Mouse (Mus musculus) CD4-positive naive resting alpha-beta T cell, adult 57 days (primary cell): ENCODE data around the gene St5. TPM values are rescaled to one million over a fixed set of nuclear protein-coding genes. Genes with fewer than 3 reads are reported as not detected.

Experiments
- total RNA-seq: library from RNA; stranded (reverse); gene quantifications from one replicate; pipeline ENCODE4 v1.2.4, GENCODE M21; 2023

St5 gene
- total RNA-seq = 2.2 TPM

DNA sequence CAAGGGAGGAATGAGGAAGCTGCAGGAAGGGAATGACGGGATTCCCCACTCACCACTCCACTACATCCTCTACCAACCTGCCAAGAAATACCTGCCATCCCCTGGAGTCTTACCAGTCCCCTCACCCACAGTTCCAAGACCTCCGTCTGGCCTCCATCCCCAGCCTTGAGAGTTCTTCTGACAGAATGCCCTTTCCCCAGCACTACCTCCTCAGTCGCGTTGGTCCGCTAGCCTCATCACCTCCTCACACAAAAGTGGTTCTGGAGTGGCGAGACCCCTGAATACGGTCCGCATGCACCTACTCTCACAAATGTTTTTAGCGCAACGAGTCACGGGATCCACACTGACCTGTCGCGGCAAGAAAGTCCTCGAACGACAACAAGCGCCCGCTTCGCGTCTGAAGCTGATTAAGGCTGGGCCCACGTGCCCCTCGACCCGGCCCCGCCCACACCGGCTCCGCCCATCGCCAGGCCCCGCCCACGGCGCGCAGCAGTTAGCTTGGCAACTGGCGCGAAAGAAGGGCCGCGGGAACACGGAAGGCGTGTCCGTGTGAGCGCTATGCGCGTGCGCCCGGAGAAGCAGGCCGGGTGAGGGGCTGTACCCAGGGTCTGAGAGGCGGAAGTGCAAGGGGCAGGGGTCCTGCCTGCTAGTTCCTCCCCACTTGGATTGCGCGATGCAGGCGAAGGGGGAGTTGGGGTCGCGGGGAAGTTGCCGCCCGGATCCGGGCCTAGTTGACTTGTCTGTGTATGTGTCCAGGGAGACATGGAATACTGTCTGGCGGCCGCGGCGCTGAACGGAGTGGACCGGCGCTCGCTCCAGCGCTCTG, at the start of gene St5, which contains the start of gene Akip1:
TSS of gene St5 (minus strand) at position 416 of the 826 bp plus-strand sequence.
TSS of gene Akip1 (plus strand) at position 501 of the 826 bp plus-strand sequence.

DNA sequence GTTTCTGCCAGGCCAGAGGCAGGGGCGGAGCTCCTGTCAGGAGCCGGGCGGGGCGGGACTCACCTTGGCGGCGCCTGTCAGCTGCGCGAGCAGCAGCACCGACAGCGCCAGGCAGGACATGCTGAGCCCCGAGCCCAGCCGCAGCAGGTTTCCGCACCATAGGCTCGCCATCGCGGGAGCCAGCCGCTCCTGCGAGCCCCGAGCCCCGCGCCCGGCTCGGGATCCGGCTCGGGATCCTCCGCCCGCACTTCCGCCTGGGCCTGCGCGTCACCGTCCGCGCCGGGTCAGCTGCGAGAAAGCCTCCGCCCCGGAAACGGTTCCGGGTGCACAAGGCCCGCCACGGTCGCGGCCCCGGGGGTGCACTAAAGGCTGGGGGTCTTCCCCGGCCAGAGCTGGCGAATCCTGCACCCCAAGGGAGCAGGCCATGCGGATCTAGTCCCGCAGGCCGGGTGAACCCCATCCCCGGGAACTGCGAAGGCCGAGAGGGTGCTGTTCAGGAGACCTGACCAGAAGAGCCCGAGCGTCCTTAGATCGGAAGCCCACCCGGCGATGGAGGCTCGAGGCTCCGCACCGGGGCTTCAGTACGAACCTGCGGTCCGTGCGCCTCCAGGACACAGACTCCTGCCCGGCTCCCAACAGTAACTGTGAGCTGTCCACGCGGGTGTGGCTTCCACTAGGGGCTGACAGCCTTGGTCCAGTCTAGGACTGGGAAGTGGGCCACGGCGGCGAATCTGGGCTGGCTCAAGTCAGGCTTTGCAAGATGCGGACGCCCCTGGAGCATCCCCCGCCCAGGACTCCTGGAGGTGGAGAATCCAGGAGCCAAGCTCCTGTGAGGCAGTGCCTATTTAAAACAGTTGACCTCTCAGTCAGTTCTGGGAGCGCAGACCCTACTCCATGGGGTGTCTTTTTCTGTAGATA, 48.9 kb upstream of the St5 start, which contains the start of gene Tmem9b:
TSS of gene Tmem9b (minus strand) at position 868 of the 918 bp plus-strand sequence.

DNA sequence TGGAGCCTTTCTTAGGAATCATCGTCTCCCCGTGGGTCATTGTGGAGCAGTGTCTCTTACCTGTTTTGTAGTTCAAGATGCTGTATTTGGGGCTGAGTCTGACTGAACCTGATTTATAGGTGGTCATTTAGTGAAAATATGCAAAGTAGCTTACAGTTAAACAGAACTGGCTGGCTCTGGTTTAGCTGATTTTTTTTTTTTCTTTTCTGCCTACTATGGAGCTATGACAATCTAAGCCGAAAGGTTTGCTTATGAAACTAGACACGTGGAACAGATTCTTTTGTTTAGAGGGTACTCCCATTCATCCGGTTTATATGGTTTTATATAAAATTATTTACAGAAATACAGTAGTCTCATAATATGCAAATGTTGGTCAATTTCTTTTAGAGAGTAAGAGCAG, 28.2 kb upstream of the St5 start, which contains the start of gene Ascl3:
TSS of gene Ascl3 (minus strand) at position 101 of the 400 bp plus-strand sequence.

DNA sequence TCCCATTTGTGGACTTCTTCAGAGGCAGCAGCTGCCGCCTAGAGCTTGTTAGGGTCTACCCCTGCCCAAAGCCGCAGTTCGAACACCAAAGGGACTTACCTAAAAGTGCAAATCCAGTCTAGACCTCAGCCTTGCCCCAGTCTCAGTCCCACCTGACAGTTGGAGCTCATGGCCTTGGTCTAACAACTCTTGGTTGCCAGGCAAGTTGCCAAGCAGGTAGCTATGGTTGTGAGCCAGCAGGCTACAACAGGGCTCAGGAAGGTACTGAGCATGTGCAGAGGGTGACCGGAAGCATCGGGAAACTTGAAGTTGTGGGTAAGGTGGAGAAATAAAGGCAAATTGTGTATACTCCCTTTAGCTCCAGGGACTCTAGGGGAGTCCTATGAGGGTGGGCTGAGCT, 20.3 kb upstream of the St5 start, which contains the start of gene BC051019:
TSS of gene BC051019 (minus strand) at position 154 of the 400 bp plus-strand sequence.

DNA sequence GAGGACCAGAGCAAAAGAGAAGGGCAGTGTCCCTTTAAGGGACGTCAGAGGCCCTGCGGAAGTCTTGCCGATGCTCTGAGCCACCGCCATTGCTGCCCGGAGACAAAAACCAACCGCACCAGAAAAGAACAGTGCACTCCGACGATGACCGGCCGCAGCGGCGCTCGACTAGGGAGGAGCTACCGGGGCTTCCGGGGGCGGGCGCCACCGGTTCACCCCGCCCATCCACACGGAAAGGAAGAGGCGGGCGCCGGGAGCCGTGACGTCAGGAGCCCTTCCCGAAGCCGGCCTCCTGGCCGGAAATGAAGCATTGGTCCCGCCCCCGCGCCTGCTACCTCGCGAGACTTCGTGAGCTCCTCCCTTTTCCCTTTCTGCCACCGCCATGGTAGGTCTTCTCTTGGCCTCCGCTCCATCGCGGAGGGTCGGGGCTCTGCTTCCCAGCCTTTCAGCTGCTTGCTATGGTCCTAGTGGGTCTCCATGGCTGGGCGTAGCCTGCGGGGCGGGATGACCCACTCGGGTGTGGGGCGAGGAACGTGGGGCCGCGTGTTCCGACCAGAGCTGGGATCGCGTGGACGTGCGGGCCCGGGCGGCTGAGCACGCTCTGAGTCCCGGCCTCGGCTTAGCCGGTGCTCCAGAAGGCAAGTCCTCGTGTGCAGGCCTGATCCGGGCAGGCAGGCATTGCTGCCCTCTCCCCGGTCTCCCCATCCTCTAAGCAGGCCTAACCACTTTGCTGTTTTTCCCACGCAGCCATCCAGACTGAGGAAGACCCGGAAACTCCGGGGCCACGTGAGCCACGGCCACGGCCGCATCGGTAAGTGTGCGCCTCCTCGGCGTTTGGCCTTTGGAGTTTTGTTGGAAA, 184.3 kb downstream of the St5 start, which contains the start of gene Rpl27a:
TSS of gene Rpl27a (plus strand) at position 310 of the 859 bp plus-strand sequence.

DNA sequence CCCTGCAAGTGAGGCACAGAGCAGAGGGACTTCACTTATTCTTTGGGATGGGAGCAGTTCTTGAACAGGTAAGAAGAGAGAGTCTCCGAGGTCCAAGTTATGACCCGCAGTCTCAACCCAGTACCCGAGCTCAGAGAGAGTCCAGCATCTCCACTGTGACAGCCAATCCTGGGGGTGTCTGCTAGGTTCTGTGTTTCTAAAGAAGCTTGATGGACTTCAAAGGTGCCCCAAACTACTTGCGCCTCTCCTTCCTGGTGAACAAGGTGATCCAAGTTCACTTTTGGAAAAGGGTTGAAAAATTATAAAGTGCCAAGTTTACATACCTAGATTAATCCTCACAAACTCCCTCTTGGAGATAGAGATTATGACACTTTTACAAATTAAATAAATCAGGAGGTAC, 195.4 kb downstream of the St5 start, which contains the start of gene Trim66:
TSS of gene Trim66 (minus strand) at position 101 of the 400 bp plus-strand sequence.

Other genes starting within 250 kb of the St5 start
- 0.18 TPM for gene Trim66, start 195.5 kb downstream of the St5 start, total RNA-seq
- 584 TPM for gene Rpl27a, start 184.5 kb downstream of the St5 start, total RNA-seq
- gene Akip1, start 85 bp upstream of the St5 start, total RNA-seq = 13.4 TPM
- gene BC051019, start 20.2 kb upstream of the St5 start, total RNA-seq = not detected
- 1.2 TPM for gene Ascl3, start 28.1 kb upstream of the St5 start, total RNA-seq
- gene Tmem9b, start 49.3 kb upstream of the St5 start, total RNA-seq = 35.0 TPM
- gene Nrip3, start 78.4 kb upstream of the St5 start, total RNA-seq = 0.18 TPM
- gene Scube2, start 162.1 kb upstream of the St5 start, total RNA-seq = not detected